Mouse (Mus musculus) bone marrow, adult 2 months (tissue): Measurements from ENCODE around the gene 4930402F06Rik.

Source experiments
- CTCF ChIP-seq: fragments of 200-500 bp; IDR thresholded peaks from 2 replicates; pipeline ENCODE4 v1.5.1; 2011; ENCODE audit warnings: low read length, control low read depth; ENCODE audit not compliant: control insufficient read depth, insufficient read depth
- POLR2A ChIP-seq: fragments of 200-500 bp; IDR thresholded peaks from 2 replicates; pipeline ENCODE4 v1.6.1; 2011; ENCODE audit warnings: low read depth, mild to moderate bottlenecking, control low read depth, low read length, borderline replicate concordance; ENCODE audit not compliant: control insufficient read depth

DNA sequence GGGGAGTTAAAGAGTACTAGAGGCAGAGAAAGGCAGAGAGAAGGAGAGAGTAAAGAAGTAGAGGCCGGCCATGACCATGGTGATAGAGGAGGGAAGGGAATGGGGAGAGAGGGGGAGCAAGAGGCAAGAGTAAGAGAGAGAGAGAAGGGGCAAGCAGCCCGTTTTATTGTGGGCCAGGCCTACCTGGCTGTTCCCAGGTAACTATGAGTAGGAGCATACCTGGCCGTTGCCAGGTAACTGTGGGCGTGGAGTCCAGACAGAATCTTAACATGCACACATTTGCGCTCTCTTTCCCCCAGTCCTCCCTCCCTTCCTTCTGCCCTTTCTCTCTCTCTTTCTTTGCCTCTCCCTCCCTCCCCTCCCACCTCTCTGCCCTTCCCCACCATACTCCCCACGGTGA is 10.3 kb upstream of the 4930402F06Rik start:
- TF ChIP-seq CTCF (no peak), POLR2A (no peak)
